Mouse (Mus musculus) urinary bladder, postnatal 25 days (tissue): ENCODE results near the gene E330014E10Rik.
"Not testable (repeated sequence)": the region's sequence is repeated elsewhere in the genome, so short reads cannot be mapped to it uniquely, and the experiment has no call there.

Experiments used
- DNase-seq: peaks from one replicate; pipeline ENCODE4 v3.0.0; 2022; ENCODE audit warnings: low spot score

E330014E10Rik gene

GRCm38 (mm10) chr5:95775690-95776089 lies at the start of gene E330014E10Rik:
TSS of gene E330014E10Rik (plus strand) at chr5:95775990.
- DNase-seq = not testable (repeated sequence)

GRCm38 (mm10) chr5:95736073-95736472 lies 39.7 kb upstream of the E330014E10Rik start, which contains the start of gene Gm7978:
TSS of gene Gm7978 (minus strand) at chr5:95736173.
- not testable (repeated sequence) for DNase-seq

GRCm38 (mm10) chr5:95741714-95742113 lies 34.1 kb upstream of the E330014E10Rik start, which contains the start of gene Gm7982:
TSS of gene Gm7982 (plus strand) at chr5:95742014.
- DNase-seq = not testable (repeated sequence)

- DNase-seq = not testable (repeated sequence)
Measured at GRCm38 (mm10) chr5:95810841-95811240, 35.1 kb downstream of the E330014E10Rik start.

DNA sequence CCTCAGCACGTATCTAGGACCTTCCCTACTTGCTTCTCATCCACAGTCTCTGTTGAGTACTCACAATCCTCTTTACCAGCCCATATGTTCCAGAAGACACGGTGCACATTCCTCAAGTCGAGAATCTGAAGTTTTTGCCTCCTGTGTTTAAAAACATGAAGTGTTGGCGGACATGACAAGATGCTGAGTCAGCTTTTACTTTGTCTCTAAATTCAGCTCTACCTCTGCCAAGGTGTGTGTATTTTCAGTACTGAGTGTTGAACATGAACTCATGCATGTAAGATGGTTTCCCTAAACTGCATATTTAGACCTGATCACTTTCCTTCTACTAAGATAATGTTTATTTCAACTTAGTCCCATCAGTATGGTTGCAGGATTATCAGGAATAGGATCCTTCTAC lies 60.8 kb downstream of the E330014E10Rik start:
- no peak for DNase-seq

- no peak for DNase-seq
Measured at GRCm38 (mm10) chr5:95854030-95854429, 78.2 kb downstream of the E330014E10Rik start.
